Mouse (Mus musculus) liver, postnatal 0 days (tissue): ENCODE results near the gene Ccnk.

Experiments
- CTCF ChIP-seq: sonication (generic); IDR thresholded peaks from 2 replicates; pipeline ENCODE4 v1.5.1; 2016; ENCODE audit warnings: antibody characterized with exemption, low read depth
- EP300 ChIP-seq: IDR thresholded peaks from 2 replicates; pipeline ENCODE4 v1.6.1; 2016; ENCODE audit warnings: antibody characterized with exemption, low read depth, mild to moderate bottlenecking

- TF ChIP-seq EP300 (no peak), CTCF (no peak)
These were observed 50.7 kb downstream of the Ccnk start for GRCm38 (mm10) chr12:108230077-108230476.
